Mouse (Mus musculus): ENCODE results near the gene Reps2. TPM values are rescaled to one million over a fixed set of nuclear protein-coding genes. Genes with fewer than 3 reads are reported as not detected.

Reps2 gene
- polyA plus RNA-seq, 1 experiment from 2014 or later: 4.3 TPM

- ATAC-seq (ENCODE audit: low FRiP score, low TSS enrichment): no peak
- no peak overlapping the region for H3K9ac ChIP-seq (replicated peaks; ENCODE audit: low read length)
- no peaks in the 10 kb centered on the region for H3K9me3 ChIP-seq (ENCODE audit: control insufficient read depth, low read length)
Measured at GRCm38 (mm10) chrX:162380730-162381129, 262.7 kb downstream of the Reps2 start.

GRCm38 (mm10) chrX:162363206-162363605, 280.2 kb downstream of the Reps2 start:
- H3K9me3 ChIP-seq (ENCODE audit: control insufficient read depth, low read length): no peaks in the 10 kb centered on the region
- no peak for ATAC-seq (ENCODE audit: low FRiP score, low TSS enrichment)
- H3K27ac ChIP-seq (replicated peaks; ENCODE audit: low read depth, low read length): no peak overlapping the region
- no peak for DNase-seq
- no peak overlapping the region for H3K4me3 ChIP-seq (replicated peaks; ENCODE audit: low read depth, low read length)
- WGBS: 60% methylated on average over 2 of the region's 2 CpGs
- H3K36me3 ChIP-seq (ENCODE audit: control insufficient read depth, insufficient read depth, low read length): no peaks in the 10 kb centered on the region
- H3K27me3 ChIP-seq (ENCODE audit: control insufficient read depth, insufficient read depth, low read length): no peaks in the 10 kb centered on the region
- no peak overlapping the region for H3K4me2 ChIP-seq (ENCODE audit: low read length)
- no peaks in the 10 kb centered on the region for H3K4me1 ChIP-seq (ENCODE audit: control insufficient read depth, insufficient read depth, low read length)
- H3K9ac ChIP-seq (replicated peaks; ENCODE audit: low read length): no peak overlapping the region

More at GRCm38 (mm10) chrX:162380730-162381129, 262.7 kb downstream of the Reps2 start:
- Histone ChIP-seq H3K27ac (replicated peaks; ENCODE audit: low read depth, low read length) (no peak overlapping the region), H3K4me3 (replicated peaks; ENCODE audit: low read depth, low read length) (no peak overlapping the region), H3K36me3 (ENCODE audit: control insufficient read depth, insufficient read depth, low read length) (no peaks in the 10 kb centered on the region), H3K4me1 (ENCODE audit: control insufficient read depth, insufficient read depth, low read length) (no peaks in the 10 kb centered on the region), H3K27me3 (ENCODE audit: control insufficient read depth, insufficient read depth, low read length) (no peaks in the 10 kb centered on the region), H3K4me2 (ENCODE audit: low read length) (no peak overlapping the region)
- DNase-seq: no peak
- WGBS: 95% methylated on average over 1 of the region's 1 CpGs

Other genes with a start within 250 kb of the Reps2 start
- 192 and 214 TPM in 2 replicates for gene Rbbp7, start 116.8 kb upstream of the Reps2 start, polyA plus RNA-seq (2014; fragmentation: Nextera tagmentation; extraction: Ambion mirVana)
- 13.4 and 15.0 TPM in 2 replicates for gene Txlng, start 185.8 kb upstream of the Reps2 start, polyA plus RNA-seq (2014; fragmentation: Nextera tagmentation; extraction: Ambion mirVana)
- 31.4 and 35.3 TPM in 2 replicates for gene Syap1, start 244.8 kb upstream of the Reps2 start, polyA plus RNA-seq (2014; fragmentation: Nextera tagmentation; extraction: Ambion mirVana)